Comparison of ENCODE assay signal across 24 mouse cellular contexts in genomic region chr1:61939882-61940281, GRCm38 (mm10).
"Had no signal": no experiment of that assay in that cellular context is flagged by ENCODE, and none has a peak within 500 bp of the region (broad histone marks: within the 10 kb centered on the region; RNA-seq: fewer than 3 reads in every experiment).

No protein-coding gene starts in this region.

- H3K36me3 ChIP-seq: heart, embryonic 10.5 days; heart, embryonic 12.5 days; hindbrain, embryonic 15.5 days; kidney, embryonic 15.5 days; limb, embryonic 13.5 days; limb, embryonic 15.5 days; liver, embryonic 13.5 days had no signal

- H3K9ac ChIP-seq: heart, embryonic 12.5 days; hindbrain, embryonic 15.5 days; kidney, embryonic 15.5 days; limb, embryonic 13.5 days; limb, embryonic 15.5 days; liver, embryonic 13.5 days had no signal

- H3K9me3 ChIP-seq: heart, embryonic 10.5 days; heart, embryonic 12.5 days; hindbrain, embryonic 15.5 days; kidney, embryonic 15.5 days; limb, embryonic 15.5 days; liver, embryonic 13.5 days had no signal

- H3K4me3 ChIP-seq: gastrocnemius, adult 2 months; heart, embryonic 10.5 days; heart, embryonic 12.5 days; hindbrain, embryonic 15.5 days; kidney, embryonic 15.5 days; limb, embryonic 13.5 days; limb, embryonic 15.5 days; liver, embryonic 13.5 days had no signal

- H3K27ac ChIP-seq: gastrocnemius, adult 2 months; heart, embryonic 10.5 days; hindbrain, embryonic 15.5 days; kidney, embryonic 15.5 days; kidney, postnatal 0 days; limb, embryonic 13.5 days; limb, embryonic 15.5 days; liver, embryonic 13.5 days had no signal

- DNase-seq: gastrocnemius, adult 2 months; gastrocnemius, postnatal 10 days; gastrocnemius, postnatal 25 days; heart, adult 18-20 months; heart, postnatal 10 days; heart, postnatal 4 days; kidney, adult 11 months; kidney, adult 2 months; kidney, adult 9 months; kidney, postnatal 14 days; kidney, postnatal 36 days; layer of hippocampus, adult 9-11 months; layer of hippocampus, postnatal 36 days; left cerebral cortex, postnatal 4 days; liver, embryonic 13.5 days had no signal

- H3K4me1 ChIP-seq: heart, embryonic 10.5 days; heart, embryonic 12.5 days; hindbrain, embryonic 15.5 days; kidney, embryonic 15.5 days; liver, embryonic 13.5 days had no signal

- ATAC-seq: forebrain, embryonic 16.5 days; intestine, embryonic 16.5 days had no signal

- H3K4me2 ChIP-seq: heart, embryonic 12.5 days; hindbrain, embryonic 15.5 days; kidney, embryonic 15.5 days; limb, embryonic 13.5 days; limb, embryonic 15.5 days; liver, embryonic 13.5 days had no signal

- H3K27me3 ChIP-seq: heart, embryonic 12.5 days; hindbrain, embryonic 15.5 days; kidney, embryonic 15.5 days; limb, embryonic 13.5 days; limb, embryonic 15.5 days; liver, embryonic 13.5 days had no signal
